Mouse (Mus musculus): ENCODE measurements around the gene Olfr1000.
"Not testable (repeated sequence)": the region's sequence is repeated elsewhere in the genome, so short reads cannot be mapped to it uniquely, and the experiment has no call there.

Olfr1000 gene

DNA sequence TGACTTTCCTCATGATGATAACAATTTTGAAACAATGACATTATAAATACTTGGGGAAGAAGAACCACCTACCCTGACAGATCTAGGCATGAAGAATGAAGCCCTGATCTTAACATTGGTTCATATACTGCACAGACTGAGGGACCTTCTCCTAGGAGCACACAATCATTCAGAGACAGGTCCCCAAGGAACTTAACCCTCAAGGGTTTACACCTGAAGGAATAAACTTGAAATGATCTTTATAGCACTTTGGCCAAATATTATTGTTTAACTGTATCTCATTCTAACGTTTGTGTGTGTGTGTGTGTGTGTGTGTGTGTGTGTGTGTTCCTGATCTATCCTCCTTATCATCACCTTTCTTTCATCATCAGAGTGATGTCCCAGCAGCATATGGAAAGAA lies at the start of gene Olfr1000:
Gene Olfr1000 (minus strand): TSS at position 101 of the 400 bp plus-strand sequence.
- DNase-seq (ENCODE audit: low spot score) = no peak

DNA sequence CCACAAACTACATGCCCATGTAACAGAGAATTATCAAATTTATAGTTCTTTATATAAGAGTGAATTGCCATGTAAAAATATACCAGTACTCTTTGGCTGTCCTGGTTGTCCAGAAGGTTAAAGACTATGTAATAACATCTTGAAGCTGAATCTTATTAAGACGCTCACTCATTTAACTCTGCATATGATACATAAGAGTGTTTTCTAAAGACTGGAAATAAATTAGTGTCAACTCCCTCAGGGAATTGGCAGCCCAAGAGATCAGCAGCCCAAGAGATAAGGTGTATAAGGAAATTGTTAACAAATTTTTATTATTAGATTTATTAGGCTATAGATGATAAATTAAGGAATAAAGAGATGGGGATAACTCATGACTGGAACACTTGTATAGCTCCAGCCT lies 38.9 kb upstream of the Olfr1000 start, which contains the start of gene Olfr1002:
Gene Olfr1002 (minus strand): TSS at position 101 of the 400 bp plus-strand sequence.
- DNase-seq (ENCODE audit: low spot score) = no peak

DNA sequence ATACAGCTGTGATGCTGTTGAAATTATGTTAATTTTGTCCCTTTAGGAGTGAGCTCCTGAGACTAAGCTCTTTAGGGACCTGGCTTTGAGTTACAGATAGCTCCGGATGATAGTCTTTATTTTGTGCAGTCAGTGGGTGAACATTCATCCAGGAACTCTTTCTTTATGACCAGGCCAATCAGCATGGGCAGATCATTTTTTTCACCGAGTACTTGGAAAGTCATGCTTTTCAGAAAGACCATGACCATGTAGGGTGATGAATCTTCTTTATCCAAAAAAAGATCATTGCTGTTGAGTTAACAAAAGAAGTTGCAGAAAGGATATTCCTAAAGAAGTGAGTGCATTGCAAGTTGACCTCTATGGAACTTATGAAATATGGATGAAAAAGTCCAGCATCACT lies 23.1 kb downstream of the Olfr1000 start, which contains the start of gene Olfr998:
Gene Olfr998 (plus strand): TSS at position 301 of the 400 bp plus-strand sequence.
- not testable (repeated sequence) for DNase-seq (ENCODE audit: low spot score)

DNA sequence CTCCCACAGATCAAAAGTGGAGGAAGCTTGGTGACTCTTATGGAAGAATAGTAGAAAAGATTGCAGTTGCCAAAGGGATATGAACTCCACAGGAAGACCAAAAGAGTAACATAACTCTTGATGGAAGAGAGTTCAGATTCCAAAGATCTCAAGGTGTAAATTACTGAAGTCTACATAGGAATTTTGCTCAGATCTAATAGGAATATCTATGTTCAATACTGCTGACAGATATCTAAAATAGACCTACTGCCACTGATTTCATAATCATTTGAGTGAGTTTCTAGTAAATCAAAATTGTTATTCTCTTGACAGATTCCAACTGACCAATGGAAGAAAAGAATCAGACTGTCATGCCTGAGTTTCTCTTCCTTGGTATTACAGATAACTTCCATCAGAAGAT lies 32.8 kb downstream of the Olfr1000 start, which contains the start of gene Olfr996:
Gene Olfr996 (plus strand): TSS at position 301 of the 400 bp plus-strand sequence.
- DNase-seq (ENCODE audit: low spot score) = no peak

DNA sequence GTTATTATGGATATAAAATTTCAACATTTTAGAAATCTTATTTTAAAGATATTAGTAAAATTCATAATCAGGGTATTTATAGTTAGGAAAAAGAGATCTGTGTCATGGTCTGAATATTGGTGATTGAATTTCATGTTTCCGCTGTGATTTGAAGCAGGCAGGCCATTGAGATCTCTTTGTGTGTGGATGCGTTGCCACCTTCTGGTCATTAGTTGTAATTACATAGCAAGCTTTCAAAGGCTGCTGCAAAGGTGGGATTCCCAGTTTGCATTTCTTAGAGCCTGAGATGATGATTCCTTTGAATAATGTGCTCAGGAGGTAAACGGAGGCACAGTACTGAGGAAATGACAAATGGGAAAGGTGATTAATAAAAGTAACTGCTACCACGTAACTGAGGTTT lies 50.5 kb downstream of the Olfr1000 start:
- DNase-seq (ENCODE audit: low spot score) = no peak

DNA sequence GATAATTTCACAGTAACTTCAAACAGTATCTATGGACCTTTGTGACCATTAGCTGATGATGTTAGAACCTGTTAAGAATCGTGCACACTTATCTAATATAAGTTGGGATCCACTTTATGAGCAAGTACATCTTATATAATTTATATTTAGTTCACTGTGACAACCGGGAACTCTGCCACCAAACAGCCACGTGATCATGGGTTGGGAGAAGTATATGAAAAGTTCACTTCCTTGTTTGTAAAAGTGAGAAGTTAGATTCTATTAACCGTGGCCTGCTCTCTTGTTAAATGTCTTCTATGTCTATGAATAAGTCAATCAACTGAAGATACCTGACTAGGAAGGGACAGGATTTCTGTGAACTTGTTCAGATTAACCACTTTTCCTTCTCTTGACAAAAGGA lies 51.5 kb downstream of the Olfr1000 start:
- DNase-seq (ENCODE audit: low spot score) = no peak
